In the genomic region with DNA sequence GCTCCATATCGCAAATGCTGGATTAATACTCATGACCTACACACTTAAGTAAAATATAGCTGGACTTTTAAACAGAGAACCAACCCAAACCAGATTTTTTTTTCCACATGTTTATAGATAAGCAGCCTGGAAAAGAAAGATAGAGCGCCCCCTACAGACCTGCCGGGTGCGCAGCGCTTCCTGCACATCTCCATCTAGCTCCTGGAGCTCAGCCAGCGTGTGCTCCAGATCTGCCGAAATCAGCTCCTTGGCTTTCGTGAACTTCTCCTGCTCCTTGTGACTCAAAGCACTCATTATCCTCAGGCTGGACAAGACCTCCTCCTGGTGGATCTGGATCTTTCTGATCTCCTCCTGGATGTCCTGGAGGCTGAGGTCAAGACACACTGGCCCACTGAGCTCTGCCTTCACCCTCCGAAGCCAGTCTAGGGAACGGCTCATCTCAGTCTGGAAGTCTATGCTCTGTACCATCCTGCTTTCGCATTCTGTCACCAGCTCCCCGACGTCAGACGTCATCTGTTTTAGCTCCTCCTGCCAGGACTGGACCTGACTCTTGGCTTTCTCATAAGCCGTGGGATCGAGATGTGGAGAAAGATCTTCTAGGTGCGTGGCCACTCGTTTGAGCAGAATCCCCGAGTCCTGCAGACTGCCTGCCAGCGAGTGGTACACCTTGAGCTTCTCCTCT, we compare ENCODE assay signal across 7 mouse cellular contexts.
A peak's percentile ranks its signal among the peaks of the same experiment; 100 is the strongest.
DNase-seq lines count a peak whose midpoint lies in the region; ATAC-seq lines count a peak whose summit lies in the region.

No protein-coding gene starts in this region.

- DNase-seq in liver = peak; percentile 56
- peak; percentile 7 for DNase-seq in adipocyte (ENCODE audit: low spot score)
- DNase-seq in spleen, postnatal 14 days (ENCODE audit: low spot score in 2 of 2) = no peak

- no peaks in the 10 kb centered on the region for H3K27me3 ChIP-seq in liver, embryonic 12.5 days (replicated peaks)

- no peak for ATAC-seq in liver, embryonic 12.5 days
- peak; percentile 70; the same call in 1 of the 2 replicates for ATAC-seq in erythroblast, adult 5-6 weeks (replicated peaks; ENCODE audit: low FRiP score, poor library complexity, severe bottlenecking)
- ATAC-seq in megakaryocyte-erythroid progenitor cell, adult 5-6 weeks (replicated peaks; ENCODE audit: low FRiP score, low TSS enrichment, poor library complexity, severe bottlenecking) = peak; percentile 85
- ATAC-seq in activated CD4-positive, CD25-positive, alpha-beta regulatory T cell, adult 4 months = no peak

- H3K4me1 ChIP-seq in liver, embryonic 12.5 days = no peaks in the 10 kb centered on the region

- no peak overlapping the region for H3K27ac ChIP-seq in liver, embryonic 12.5 days

- no peaks in the 10 kb centered on the region for H3K36me3 ChIP-seq in liver, embryonic 12.5 days

- no peak overlapping the region for H3K9ac ChIP-seq in liver, embryonic 12.5 days

- no peak overlapping the region for H3K4me2 ChIP-seq in liver, embryonic 12.5 days

- WGBS in liver, embryonic 12.5 days (ENCODE audit: insufficient replicate concordance) = 65% methylated on average over 20 of the region's 20 CpGs

- H3K9me3 ChIP-seq in liver, embryonic 12.5 days (replicated peaks) = no peaks in the 10 kb centered on the region

- no peak overlapping the region for H3K4me3 ChIP-seq in liver, embryonic 12.5 days

Comparison
In these comparisons a context has a peak if more than half of its experiments do, and no peak if none do; other contexts are left out.
1. DNase-seq: peak in liver (single experiment) and adipocyte (single experiment); none in spleen, postnatal 14 days (0 of 2).
2. ATAC-seq: peak in erythroblast, adult 5-6 weeks (single experiment) and megakaryocyte-erythroid progenitor cell, adult 5-6 weeks (single experiment); none in liver, embryonic 12.5 days (single experiment) and activated CD4-positive, CD25-positive, alpha-beta regulatory T cell, adult 4 months (single experiment).